Mouse (Mus musculus): ENCODE results near the gene Klhl11. TPM values are rescaled to one million over a fixed set of nuclear protein-coding genes. Genes with fewer than 3 reads are reported as not detected.

The Klhl11 gene
- polyA plus RNA-seq, 1 experiment = 8.0 TPM

DNA sequence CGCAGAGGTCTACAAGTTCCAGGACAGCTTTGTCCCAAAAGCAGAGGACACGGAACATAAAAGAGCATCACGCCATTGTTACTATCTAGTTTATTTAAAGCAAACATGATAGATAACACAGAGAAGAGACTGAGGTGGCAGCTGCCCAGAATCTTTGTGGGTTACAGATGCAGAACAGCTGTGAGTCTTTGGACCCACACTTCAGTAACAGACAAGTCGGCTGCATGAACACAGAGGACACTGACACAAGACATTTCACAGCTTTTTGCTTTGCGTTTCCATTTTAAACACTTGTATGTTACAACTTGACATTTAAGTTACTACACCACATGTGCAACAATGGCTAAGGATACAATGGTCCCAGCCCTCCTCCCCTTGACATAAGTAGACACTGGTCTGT lies 3.7 kb upstream of the Klhl11 start:
- peaks cover 42% of the 10 kb centered on the region for H3K36me3 ChIP-seq (ENCODE audit: control insufficient read depth, insufficient read depth, low read length)
- TF ChIP-seq POLR2A (IDR thresholded peaks at IDR 0.05; ENCODE audit: control insufficient read depth, extremely low read depth, insufficient read depth, low read length, poor library complexity) (no peak), CTCF (IDR thresholded peaks at IDR 0.05; ENCODE audit: borderline replicate concordance, control insufficient read depth, extremely low read depth, insufficient read depth, low read length, poor library complexity) (no peak)
- H3K27me3 ChIP-seq (ENCODE audit: control insufficient read depth, insufficient read depth, low read length) = no peaks in the 10 kb centered on the region
- peaks cover 1% of the 10 kb centered on the region; the same call in 1 of the 2 replicates for H3K4me1 ChIP-seq (replicated peaks; ENCODE audit: control insufficient read depth, insufficient read depth, low read length)
- no peak overlapping the region for H3K4me3 ChIP-seq (ENCODE audit: control insufficient read depth, insufficient read depth, low read length)
- no peak for DNase-seq
- H3K27ac ChIP-seq (ENCODE audit: control insufficient read depth, insufficient read depth, low read length) = no peak overlapping the region
- WGBS = 98% methylated on average over 5 of the region's 5 CpGs

DNA sequence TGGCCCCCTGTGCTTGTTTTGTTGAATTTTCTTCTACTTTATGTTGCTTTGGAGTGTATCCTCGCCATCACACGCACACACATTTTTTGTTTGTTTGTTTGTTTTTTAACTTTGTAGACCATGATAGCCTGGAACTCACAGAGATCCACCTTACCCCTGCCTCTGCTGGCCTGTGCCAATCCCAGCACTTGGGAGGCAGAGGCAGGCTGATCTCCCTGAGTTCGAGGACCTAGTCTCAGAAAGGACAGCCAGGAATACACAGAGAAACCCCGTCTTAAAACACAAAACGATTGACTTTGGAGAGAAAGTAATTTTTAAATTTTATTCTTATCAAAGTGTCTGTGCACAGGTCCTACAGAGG lies 374 bp upstream of the Klhl11 start:
- Histone ChIP-seq H3K4me3 (ENCODE audit: control insufficient read depth, insufficient read depth, low read length) (no peak overlapping the region), H3K36me3 (ENCODE audit: control insufficient read depth, insufficient read depth, low read length) (peaks cover 9% of the 10 kb centered on the region), H3K27ac (ENCODE audit: control insufficient read depth, insufficient read depth, low read length) (no peak overlapping the region), H3K27me3 (ENCODE audit: control insufficient read depth, insufficient read depth, low read length) (no peaks in the 10 kb centered on the region), H3K4me1 (replicated peaks; ENCODE audit: control insufficient read depth, insufficient read depth, low read length) (peaks cover 5% of the 10 kb centered on the region)
- no peak for TF ChIP-seq CTCF (IDR thresholded peaks at IDR 0.05; ENCODE audit: borderline replicate concordance, control insufficient read depth, extremely low read depth, insufficient read depth, low read length, poor library complexity)
- no peak for DNase-seq
- WGBS = 48% methylated on average over 5 of the region's 5 CpGs

GRCm38 (mm10) chr11:100471352-100472196 lies 967 bp downstream of the Klhl11 start:
- H3K27ac ChIP-seq (ENCODE audit: control insufficient read depth, insufficient read depth, low read length) = no peak overlapping the region
- TF ChIP-seq POLR2A (IDR thresholded peaks at IDR 0.05; ENCODE audit: control insufficient read depth, extremely low read depth, insufficient read depth, low read length, poor library complexity) = no peak
- TF ChIP-seq CTCF (IDR thresholded peaks at IDR 0.05; ENCODE audit: borderline replicate concordance, control insufficient read depth, extremely low read depth, insufficient read depth, low read length, poor library complexity) = no peak
- DNase-seq = no peak

DNA sequence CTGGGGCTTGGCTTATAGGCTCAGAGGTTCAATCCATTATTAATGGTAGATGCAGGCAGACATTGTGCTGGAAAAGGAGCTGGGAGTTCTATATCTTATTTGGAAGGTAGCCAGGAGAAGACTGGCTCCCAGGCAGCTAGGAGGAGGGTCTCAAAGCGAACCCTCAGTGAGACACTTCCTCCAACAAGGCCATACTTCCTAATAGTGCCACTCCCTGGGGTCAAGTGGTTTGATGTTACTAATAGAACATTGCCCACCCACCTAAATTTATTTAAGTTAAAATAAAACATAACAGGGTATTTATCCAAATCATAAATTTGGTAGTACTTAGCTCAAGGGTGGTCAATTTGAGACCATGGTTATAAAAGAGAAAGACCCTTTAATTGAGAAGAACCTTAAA lies 6.7 kb downstream of the Klhl11 start:
- H3K36me3 ChIP-seq (ENCODE audit: control insufficient read depth, insufficient read depth, low read length) = peaks cover 21% of the 10 kb centered on the region
- peaks cover 1% of the 10 kb centered on the region for H3K4me1 ChIP-seq (replicated peaks; ENCODE audit: control insufficient read depth, insufficient read depth, low read length)
- 97% methylated on average over 1 of the region's 1 CpGs for WGBS
- DNase-seq = no peak
- no peak overlapping the region for H3K4me3 ChIP-seq (ENCODE audit: control insufficient read depth, insufficient read depth, low read length)
- TF ChIP-seq POLR2A (IDR thresholded peaks at IDR 0.05; ENCODE audit: control insufficient read depth, extremely low read depth, insufficient read depth, low read length, poor library complexity) (no peak), CTCF (IDR thresholded peaks at IDR 0.05; ENCODE audit: borderline replicate concordance, control insufficient read depth, extremely low read depth, insufficient read depth, low read length, poor library complexity) (no peak)
- H3K27ac ChIP-seq (ENCODE audit: control insufficient read depth, insufficient read depth, low read length) = no peak overlapping the region
- no peaks in the 10 kb centered on the region for H3K27me3 ChIP-seq (ENCODE audit: control insufficient read depth, insufficient read depth, low read length)

More at GRCm38 (mm10) chr11:100471352-100472196, 967 bp downstream of the Klhl11 start:
- H3K4me3 ChIP-seq (ENCODE audit: control insufficient read depth, insufficient read depth, low read length) = peak overlapping the region; percentile 84
- no peaks in the 10 kb centered on the region for H3K36me3 ChIP-seq (ENCODE audit: control insufficient read depth, insufficient read depth, low read length)
- 14% methylated on average over 30 of the region's 30 CpGs for WGBS
- H3K4me1 ChIP-seq (replicated peaks; ENCODE audit: control insufficient read depth, insufficient read depth, low read length) = peaks cover 5% of the 10 kb centered on the region
- no peaks in the 10 kb centered on the region for H3K27me3 ChIP-seq (ENCODE audit: control insufficient read depth, insufficient read depth, low read length)

DNA sequence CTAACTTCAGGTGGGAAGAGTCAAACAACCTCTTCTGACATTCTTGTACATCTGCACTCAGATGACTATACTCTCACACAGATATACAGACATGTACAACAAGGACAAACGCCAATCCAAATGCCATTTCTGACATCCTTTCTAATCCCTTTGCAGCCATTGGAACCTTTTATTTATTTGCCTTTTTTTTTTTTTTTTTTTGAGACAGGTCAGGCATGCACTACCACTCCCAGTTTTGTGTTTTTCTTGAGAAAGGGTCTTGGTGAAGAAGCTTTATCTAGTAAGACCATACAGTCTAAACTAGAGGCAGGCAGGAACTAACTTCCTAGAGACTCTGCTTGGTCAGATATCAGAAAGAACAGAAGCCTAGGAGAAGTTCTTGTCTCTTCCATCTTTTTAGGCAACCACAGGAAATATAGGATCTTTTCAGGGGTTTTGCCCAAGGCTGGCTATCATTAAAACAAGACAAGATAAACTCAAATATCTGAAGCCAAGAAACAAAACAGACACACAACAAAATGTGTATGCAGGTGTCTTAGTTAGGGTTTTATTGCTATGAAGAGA lies 7.2 kb downstream of the Klhl11 start:
- 100% methylated on average over 1 of the region's 1 CpGs for WGBS
- Histone ChIP-seq H3K27me3 (ENCODE audit: control insufficient read depth, insufficient read depth, low read length) (no peaks in the 10 kb centered on the region), H3K27ac (ENCODE audit: control insufficient read depth, insufficient read depth, low read length) (no peak overlapping the region), H3K36me3 (ENCODE audit: control insufficient read depth, insufficient read depth, low read length) (peaks cover 24% of the 10 kb centered on the region), H3K4me1 (replicated peaks; ENCODE audit: control insufficient read depth, insufficient read depth, low read length) (no peaks in the 10 kb centered on the region), H3K4me3 (ENCODE audit: control insufficient read depth, insufficient read depth, low read length) (no peak overlapping the region)
- no peak for DNase-seq
- no peak for TF ChIP-seq POLR2A (IDR thresholded peaks at IDR 0.05; ENCODE audit: control insufficient read depth, extremely low read depth, insufficient read depth, low read length, poor library complexity)
- no peak for TF ChIP-seq CTCF (IDR thresholded peaks at IDR 0.05; ENCODE audit: borderline replicate concordance, control insufficient read depth, extremely low read depth, insufficient read depth, low read length, poor library complexity)

GRCm38 (mm10) chr11:100462699-100463098 lies 9.8 kb downstream of the Klhl11 start:
- 98% methylated on average over 10 of the region's 10 CpGs for WGBS

More at GRCm38 (mm10) chr11:100462699-100463098, 9.8 kb downstream of the Klhl11 start:
- Histone ChIP-seq H3K4me3 (ENCODE audit: control insufficient read depth, insufficient read depth, low read length) (no peak overlapping the region), H3K36me3 (ENCODE audit: control insufficient read depth, insufficient read depth, low read length) (peaks cover 24% of the 10 kb centered on the region), H3K27ac (ENCODE audit: control insufficient read depth, insufficient read depth, low read length) (no peak overlapping the region), H3K4me1 (replicated peaks; ENCODE audit: control insufficient read depth, insufficient read depth, low read length) (no peaks in the 10 kb centered on the region), H3K27me3 (ENCODE audit: control insufficient read depth, insufficient read depth, low read length) (no peaks in the 10 kb centered on the region)
- no peak for DNase-seq
- TF ChIP-seq CTCF (IDR thresholded peaks at IDR 0.05; ENCODE audit: borderline replicate concordance, control insufficient read depth, extremely low read depth, insufficient read depth, low read length, poor library complexity) (no peak), POLR2A (IDR thresholded peaks at IDR 0.05; ENCODE audit: control insufficient read depth, extremely low read depth, insufficient read depth, low read length, poor library complexity) (no peak)
